Mouse (Mus musculus) C2C12 (cell line): ENCODE data around the gene 4930539E08Rik. TPM values are rescaled to one million over a fixed set of nuclear protein-coding genes. Genes with fewer than 3 reads are reported as not detected.

Source experiments
- H3K27me3 ChIP-seq: one replicate; pipeline ENCODE4 v1.6.1; 2011; ENCODE audit not compliant: control insufficient read depth, insufficient read depth, insufficient read length
- H3K36me3 ChIP-seq: one replicate; pipeline ENCODE4 v1.6.1; 2011; ENCODE audit not compliant: control insufficient read depth, insufficient read depth
- H3K4me3 ChIP-seq: one replicate; pipeline ENCODE4 v1.5.1; 2011; ENCODE audit warnings: mild to moderate bottlenecking, control low read depth; ENCODE audit not compliant: poor library complexity, insufficient read depth, severe bottlenecking
- H3K79me2 ChIP-seq: one replicate; pipeline ENCODE4 v1.6.1; 2011; ENCODE audit not compliant: control insufficient read depth, insufficient read depth
- H3K79me3 ChIP-seq: one replicate; pipeline ENCODE4 v1.6.1; 2011; ENCODE audit warnings: low read depth, control low read depth
- H3ac ChIP-seq: one replicate; pipeline ENCODE3; 2011; ENCODE audit warnings: low read depth; ENCODE audit not compliant: control insufficient read depth, insufficient read length
- CEBPB ChIP-seq: IDR thresholded peaks from one replicate; pipeline ENCODE4 v1.6.1; 2011; ENCODE audit warnings: low read depth, mild to moderate bottlenecking, control low read depth, moderate library complexity
- CTCF ChIP-seq: IDR thresholded peaks from one replicate; pipeline ENCODE4 v1.5.1; 2011; ENCODE audit not compliant: control insufficient read depth, insufficient read depth, insufficient read length
- FOSL1 ChIP-seq: IDR thresholded peaks from one replicate; pipeline ENCODE4 v1.8.0; 2011; ENCODE audit warnings: mild to moderate bottlenecking, low read length; ENCODE audit not compliant: poor library complexity, insufficient read depth, severe bottlenecking
- MAX ChIP-seq: IDR thresholded peaks from one replicate; pipeline ENCODE4 v1.6.1; 2011; ENCODE audit warnings: mild to moderate bottlenecking, control low read depth
- MYOD1 ChIP-seq: IDR thresholded peaks from one replicate; pipeline ENCODE4 v1.6.1; 2011; ENCODE audit warnings: low read depth; ENCODE audit not compliant: control insufficient read depth, insufficient read length
- MYOG ChIP-seq: IDR thresholded peaks from one replicate; pipeline ENCODE4 v1.6.1; 2011; ENCODE audit not compliant: control insufficient read depth, insufficient read length; ENCODE audit errors: extremely low read depth
- USF1 ChIP-seq: IDR thresholded peaks from one replicate; pipeline ENCODE4 v1.6.1; 2011; ENCODE audit warnings: low read depth, mild to moderate bottlenecking, control low read depth, moderate library complexity
- polyA plus RNA-seq: library from polyadenylated mRNA; unstranded; fragments of >200 nt; fragmentation: generic; extraction: Trizol; gene quantifications from one replicate; pipeline ENCODE4 v1.2.1, GENCODE M21; 2012; ENCODE audit warnings: missing spikeins

4930539E08Rik gene
- polyA plus RNA-seq, 1 experiment, result 0.01 TPM

GRCm38 (mm10) chr17:28924957-28925595 lies 10.0 kb upstream of the 4930539E08Rik start:
- Histone ChIP-seq H3K36me3 (no peaks in the 10 kb centered on the region), H3ac (no peak overlapping the region), H3K4me3 (no peak overlapping the region), H3K79me3 (no peaks in the 10 kb centered on the region), H3K79me2 (no peaks in the 10 kb centered on the region), H3K27me3 (no peaks in the 10 kb centered on the region)
- no peak for TF ChIP-seq CTCF
- no peak for TF ChIP-seq MYOG
- no peak for TF ChIP-seq MAX
- TF ChIP-seq CEBPB, result no peak
- no peak for TF ChIP-seq MYOD1
- no peak for TF ChIP-seq FOSL1
- no peak for TF ChIP-seq USF1

- no peak for TF ChIP-seq CEBPB
- TF ChIP-seq MAX, result no peak
- TF ChIP-seq USF1, result no peak
- no peak for TF ChIP-seq MYOD1
- TF ChIP-seq CTCF, result no peak
- TF ChIP-seq FOSL1, result no peak
- no peak for TF ChIP-seq MYOG
- Histone ChIP-seq H3K27me3 (no peaks in the 10 kb centered on the region), H3K79me3 (no peaks in the 10 kb centered on the region), H3ac (no peak overlapping the region), H3K36me3 (no peaks in the 10 kb centered on the region), H3K79me2 (no peaks in the 10 kb centered on the region), H3K4me3 (no peak overlapping the region)
These were observed 7.0 kb upstream of the 4930539E08Rik start for GRCm38 (mm10) chr17:28922096-28922495.

- H3K4me3 ChIP-seq, result no peak overlapping the region
- H3K79me3 ChIP-seq, result no peaks in the 10 kb centered on the region
- H3K79me2 ChIP-seq, result no peaks in the 10 kb centered on the region
- no peak for TF ChIP-seq USF1
- TF ChIP-seq CEBPB, result no peak
- TF ChIP-seq CTCF, result no peak
- no peak for TF ChIP-seq MYOD1
- TF ChIP-seq FOSL1, result no peak
- no peak for TF ChIP-seq MYOG
- TF ChIP-seq MAX, result no peak
- no peaks in the 10 kb centered on the region for H3K36me3 ChIP-seq
- no peak overlapping the region for H3ac ChIP-seq
- H3K27me3 ChIP-seq, result no peaks in the 10 kb centered on the region
These were observed 6.0 kb upstream of the 4930539E08Rik start for GRCm38 (mm10) chr17:28921086-28921485.

- no peak overlapping the region for H3ac ChIP-seq
- TF ChIP-seq MAX (no peak), USF1 (no peak), FOSL1 (no peak), CTCF (no peak)
- H3K79me2 ChIP-seq, result no peaks in the 10 kb centered on the region
- no peaks in the 10 kb centered on the region for H3K79me3 ChIP-seq
- no peak overlapping the region for H3K4me3 ChIP-seq
- no peaks in the 10 kb centered on the region for H3K27me3 ChIP-seq
- H3K36me3 ChIP-seq, result no peaks in the 10 kb centered on the region
These were observed 1.4 kb upstream of the 4930539E08Rik start for GRCm38 (mm10) chr17:28916520-28916919.

- H3K4me3 ChIP-seq, result no peak overlapping the region
- H3K36me3 ChIP-seq, result no peaks in the 10 kb centered on the region
- H3K79me2 ChIP-seq, result no peaks in the 10 kb centered on the region
- no peaks in the 10 kb centered on the region for H3K79me3 ChIP-seq
- H3K27me3 ChIP-seq, result no peaks in the 10 kb centered on the region
- TF ChIP-seq MYOG, result no peak
- TF ChIP-seq MYOD1, result no peak
- TF ChIP-seq USF1, result no peak
- TF ChIP-seq FOSL1, result no peak
- TF ChIP-seq CTCF, result no peak
- TF ChIP-seq MAX, result no peak
- no peak for TF ChIP-seq CEBPB
- no peak overlapping the region for H3ac ChIP-seq
These were observed 1.2 kb downstream of the 4930539E08Rik start for GRCm38 (mm10) chr17:28913940-28914339.

GRCm38 (mm10) chr17:28913200-28913599 lies 1.9 kb downstream of the 4930539E08Rik start:
- H3K79me3 ChIP-seq, result no peaks in the 10 kb centered on the region
- no peaks in the 10 kb centered on the region for H3K27me3 ChIP-seq
- H3K4me3 ChIP-seq, result no peak overlapping the region
- H3K36me3 ChIP-seq, result no peaks in the 10 kb centered on the region
- H3K79me2 ChIP-seq, result no peaks in the 10 kb centered on the region
- TF ChIP-seq USF1, result peak; percentile 44
- no peak for TF ChIP-seq CTCF
- peak; percentile 77 for TF ChIP-seq MAX
- no peak for TF ChIP-seq FOSL1
- H3ac ChIP-seq, result no peak overlapping the region
